Mouse (Mus musculus) lung, postnatal 25 days (tissue): Measurements from ENCODE around the gene Daam1.

Source experiments
- DNase-seq: peaks from one replicate; pipeline ENCODE4 v3.0.0; 2022; ENCODE audit warnings: low spot score

Daam1 gene

DNA sequence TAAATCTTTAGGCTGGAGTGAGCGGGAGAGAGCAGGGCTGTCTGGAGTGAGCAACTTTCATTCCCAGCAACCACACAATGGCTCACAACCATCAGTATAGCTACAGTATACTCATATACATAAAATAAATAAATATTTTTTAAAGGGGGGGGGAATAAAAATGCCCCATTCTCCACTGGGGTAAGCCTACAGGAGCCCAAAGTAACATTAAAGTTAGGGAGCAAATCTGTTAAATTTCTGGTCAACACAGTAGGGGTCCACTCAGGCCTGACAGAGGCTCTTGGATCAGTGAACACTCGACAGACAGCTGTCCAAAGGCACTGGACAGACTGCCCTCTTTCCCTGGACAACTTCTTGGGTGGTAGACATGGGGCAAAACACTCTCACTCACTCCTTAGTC lies 168.8 kb downstream of the Daam1 start:
- DNase-seq: no peak

DNA sequence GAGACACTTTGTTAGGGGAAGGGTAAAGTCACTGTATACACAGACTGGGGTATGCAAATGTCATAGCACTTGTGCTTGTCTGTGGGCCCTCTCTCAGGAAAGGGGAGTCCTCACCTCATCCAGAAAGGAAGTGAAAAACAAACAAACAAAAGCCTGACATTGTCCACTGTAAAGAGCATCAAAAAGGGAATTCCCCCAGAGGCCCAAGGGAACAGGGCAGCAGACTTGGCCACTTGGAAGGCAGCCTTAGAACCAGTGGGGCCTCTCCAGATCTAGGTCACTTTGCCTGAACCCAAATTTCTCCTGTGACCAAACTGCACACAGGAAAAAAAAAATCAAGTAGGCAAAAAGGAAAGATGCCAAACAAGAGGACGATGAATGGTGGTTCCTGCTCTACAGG lies 170.9 kb downstream of the Daam1 start:
- no peak for DNase-seq

DNA sequence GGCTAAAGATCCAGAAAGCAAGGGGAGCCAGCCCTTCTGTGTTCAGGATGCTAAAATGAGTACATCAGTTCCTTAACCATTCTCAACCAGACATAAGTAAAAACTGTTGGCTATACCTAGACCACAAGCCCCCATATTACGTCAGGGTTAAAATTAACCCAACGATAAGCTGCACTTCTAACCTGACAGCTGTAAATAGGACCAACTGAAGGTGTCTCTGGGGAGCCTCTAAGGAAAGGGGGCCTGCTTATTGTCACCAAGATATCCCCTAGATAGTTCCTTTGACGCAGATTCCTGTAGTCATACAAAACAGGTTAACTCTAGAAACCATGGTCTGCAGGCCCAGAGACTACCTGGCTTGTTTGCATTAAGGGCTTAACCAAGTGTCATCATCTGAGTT lies 174.4 kb downstream of the Daam1 start:
- no peak for DNase-seq

DNA sequence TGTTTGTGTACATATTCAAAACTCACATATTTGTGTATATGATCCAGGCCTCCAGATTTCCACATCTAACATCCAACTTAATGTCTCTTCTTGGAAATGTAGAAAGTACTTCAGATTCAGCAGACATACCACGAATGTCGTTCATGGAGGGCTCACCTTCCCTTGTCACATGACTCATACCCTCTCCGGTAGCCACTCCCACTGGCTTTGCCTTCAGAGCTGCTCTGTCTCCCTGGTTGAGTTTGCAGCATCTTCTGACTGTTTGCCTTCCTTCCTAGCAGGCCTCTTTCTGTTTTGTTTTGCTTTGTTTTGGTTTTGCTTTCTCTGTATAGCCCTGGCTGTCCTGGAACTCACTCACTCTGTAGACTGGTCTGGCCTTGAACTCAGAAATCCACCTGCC lies 176.8 kb downstream of the Daam1 start:
- DNase-seq: no peak

DNA sequence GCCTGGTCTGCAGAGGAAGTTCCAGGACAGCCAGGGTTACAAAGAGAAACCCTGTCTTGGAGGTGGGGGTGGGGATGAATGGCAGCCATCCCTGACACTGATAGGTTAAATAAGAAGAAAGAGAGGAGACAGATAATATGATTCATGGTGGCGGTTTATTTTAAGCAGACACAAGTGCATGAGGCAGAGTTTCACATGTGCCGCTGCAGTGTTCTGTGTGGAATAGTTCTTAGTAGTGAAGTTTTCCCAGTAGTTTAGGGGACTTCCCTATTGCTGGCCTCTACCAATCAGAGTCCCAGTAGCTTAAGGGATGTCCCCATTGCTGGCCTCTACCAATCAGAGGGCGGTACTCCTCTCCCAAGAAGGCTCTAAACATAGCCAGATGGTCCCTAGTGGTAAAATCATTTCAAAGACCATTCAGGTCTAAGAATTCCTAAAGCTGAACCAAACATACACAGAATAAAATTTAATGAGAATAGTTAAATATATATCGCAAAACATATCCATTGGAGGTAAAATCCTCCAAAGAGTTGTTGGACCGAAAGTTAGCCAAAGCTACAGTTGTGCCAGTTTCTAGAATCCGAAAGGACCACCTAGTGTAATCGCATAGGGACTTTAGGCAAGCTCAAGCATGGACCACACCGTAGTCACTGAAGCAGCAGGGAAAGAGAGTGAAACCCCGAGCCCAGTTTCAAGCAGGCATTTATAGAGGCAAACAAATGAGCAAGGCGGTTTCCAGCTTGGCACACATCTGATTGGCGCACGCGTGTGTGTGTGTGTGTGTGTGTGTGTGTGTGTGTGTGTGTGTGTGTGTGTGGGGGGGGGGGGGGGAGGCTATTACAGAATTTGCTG lies 178.4 kb downstream of the Daam1 start:
- no peak for DNase-seq

DNA sequence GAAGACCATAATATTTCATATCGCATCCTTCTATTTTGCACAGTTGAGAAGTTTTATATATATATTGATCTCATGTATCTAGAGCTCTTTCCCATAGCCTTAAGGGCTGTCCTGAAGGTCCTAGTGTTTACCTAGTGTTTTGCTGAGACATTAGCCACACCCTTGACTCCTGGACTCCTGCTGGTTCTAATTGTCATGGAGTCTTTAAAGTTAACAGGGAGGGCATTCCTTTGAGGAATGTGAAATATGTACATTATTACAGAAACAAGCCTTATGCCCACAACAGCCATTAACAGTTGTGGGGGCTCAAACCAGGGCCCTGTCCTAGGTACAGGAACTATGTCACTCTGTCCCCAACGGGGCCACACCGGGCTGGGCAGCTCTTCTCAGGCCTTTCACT lies 180.5 kb downstream of the Daam1 start:
- no peak for DNase-seq

DNA sequence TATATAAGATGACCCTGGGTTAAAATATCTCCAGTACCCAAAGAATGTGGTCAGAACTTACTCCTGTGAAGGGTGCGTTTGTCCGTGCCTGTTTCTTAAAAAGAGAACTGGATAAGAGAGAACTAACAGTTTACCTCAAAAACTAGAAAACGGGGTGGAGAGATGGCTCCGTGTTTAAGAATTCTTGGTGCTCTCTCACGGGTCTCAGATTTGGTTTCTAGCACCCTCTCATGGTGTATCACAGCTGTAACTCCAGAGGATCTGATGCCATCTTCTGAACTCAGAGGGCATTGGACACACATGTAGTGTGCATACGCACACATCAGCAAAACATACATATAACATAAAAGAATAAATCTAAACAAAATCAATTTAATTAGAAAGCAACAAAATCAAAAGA lies 181.2 kb downstream of the Daam1 start:
- no peak for DNase-seq

DNA sequence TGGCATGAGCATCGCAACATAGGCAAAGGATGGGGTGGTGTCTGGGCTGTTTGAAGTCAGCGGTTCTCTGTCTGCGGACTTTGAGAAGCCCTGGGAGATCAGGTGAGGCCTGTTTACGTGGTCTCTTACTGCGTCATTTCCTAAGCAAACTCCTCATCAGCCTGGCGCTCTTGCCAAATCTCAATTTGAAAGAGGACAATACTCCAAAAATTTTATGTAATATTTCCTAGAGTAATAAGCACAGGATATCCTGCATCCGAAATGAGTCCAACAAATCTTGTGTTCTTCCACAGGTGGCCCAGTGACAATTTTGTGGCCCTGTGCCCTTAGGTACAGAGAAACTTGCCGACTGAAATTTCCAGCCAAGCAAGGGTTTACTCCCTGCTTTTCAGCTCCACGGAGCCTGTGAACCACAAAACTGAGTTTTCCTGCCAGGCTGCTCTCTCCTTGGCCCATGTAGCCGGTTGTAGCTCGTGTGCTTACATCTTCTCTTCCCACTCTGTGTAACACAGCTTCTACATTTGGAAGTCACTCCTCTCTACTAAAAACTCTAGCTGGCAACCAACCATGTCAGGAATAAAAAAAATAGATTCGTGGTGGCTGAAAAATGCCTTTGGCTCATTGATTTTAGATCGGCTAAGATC lies 183.0 kb downstream of the Daam1 start:
- no peak for DNase-seq

DNA sequence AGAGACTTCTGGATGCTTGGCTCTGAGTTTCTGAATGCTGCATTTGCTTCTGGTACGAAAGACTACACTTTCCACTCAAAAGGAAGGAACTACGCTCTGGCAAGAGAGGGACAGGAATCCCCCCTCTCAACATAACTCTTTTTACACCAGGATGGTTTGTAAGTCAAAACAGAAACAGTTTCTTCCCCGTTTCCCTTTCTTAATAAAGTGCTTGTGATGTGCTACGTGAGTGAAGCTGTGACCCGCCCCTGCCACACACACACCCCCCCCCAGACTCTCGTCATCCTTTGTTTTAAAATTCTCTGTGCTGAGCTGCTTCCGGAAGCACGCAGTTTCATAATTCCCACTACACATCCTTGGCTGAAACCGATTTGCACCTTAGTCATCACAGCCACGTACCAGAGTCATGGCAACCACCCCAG lies 183.5 kb downstream of the Daam1 start:
- no peak for DNase-seq

DNA sequence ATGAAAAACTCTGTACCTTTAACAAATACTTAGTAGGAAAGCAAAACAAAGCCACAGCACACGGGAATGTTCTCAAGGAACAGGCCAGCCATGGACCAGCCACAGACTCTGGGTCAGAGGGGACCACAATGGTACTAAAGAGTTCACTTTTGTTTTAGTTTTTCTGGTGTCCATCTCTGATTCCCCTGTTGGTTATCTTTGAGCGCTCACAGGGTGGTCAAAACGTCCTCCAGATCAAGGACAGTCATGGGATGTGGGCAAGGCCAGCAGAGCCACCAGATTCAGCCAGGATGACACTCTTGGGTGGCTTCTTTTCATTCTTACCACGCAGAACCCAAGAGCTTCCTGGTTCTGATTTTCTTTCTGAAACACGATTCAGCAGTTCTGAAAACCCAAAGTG lies 184.4 kb downstream of the Daam1 start:
- DNase-seq: no peak

DNA sequence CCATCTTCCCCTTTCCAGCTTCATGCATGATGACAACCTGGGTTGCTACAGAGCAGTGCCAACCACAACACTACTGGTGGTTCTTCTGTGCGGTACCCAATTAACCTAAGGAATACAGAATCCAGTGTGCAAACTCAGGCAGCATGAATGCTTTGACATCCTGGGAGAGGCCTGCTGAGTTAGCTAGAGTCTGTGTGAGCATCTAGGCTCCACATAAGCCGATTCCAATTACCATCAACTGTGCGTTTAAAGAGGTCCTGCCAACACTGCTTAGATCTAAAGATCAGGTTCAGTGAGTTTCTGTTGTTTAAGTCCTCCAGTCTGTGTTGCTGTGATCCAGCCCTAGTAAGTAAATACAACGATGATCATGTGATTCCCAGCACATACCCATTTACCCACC lies 189.4 kb downstream of the Daam1 start:
- no peak for DNase-seq

DNA sequence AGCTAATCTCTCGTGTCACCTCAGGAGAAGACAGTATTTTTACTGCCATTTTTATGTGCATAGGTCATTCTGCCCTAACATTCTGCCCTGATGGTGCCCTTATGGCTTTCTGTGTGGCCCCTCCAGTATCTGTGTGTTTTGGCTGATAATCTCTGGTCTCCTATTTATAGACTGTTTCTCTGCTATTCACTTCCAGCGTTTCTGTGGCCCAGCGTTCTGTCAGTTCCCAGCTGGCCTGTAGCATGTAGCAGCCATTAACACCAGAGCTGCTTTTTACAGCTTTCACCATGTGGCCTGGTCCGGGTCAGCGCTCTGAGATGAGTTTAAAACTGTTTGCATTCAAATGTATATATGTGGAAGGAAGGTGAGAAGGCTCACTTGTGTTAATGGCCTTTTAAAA lies 190.7 kb downstream of the Daam1 start:
- DNase-seq: no peak

DNA sequence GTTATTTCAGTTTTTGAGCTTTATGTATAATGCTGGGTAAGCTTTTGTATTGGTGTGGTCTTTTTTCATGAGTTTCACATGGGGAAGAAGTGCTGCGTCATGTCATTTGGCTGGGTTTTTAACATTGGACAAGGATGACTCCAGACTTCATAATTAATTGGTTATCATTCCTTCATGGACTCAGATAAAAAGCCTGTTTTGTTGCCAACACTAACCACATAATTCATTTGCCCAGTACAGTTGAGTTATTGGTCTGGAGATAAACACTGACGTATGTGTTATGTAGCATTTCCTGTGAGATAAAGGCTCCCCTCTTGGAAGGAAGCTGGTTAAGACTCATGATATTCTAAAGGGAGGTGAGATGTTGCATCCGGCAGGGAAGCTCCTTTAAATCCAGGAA lies 191.9 kb downstream of the Daam1 start:
- no peak for DNase-seq

DNA sequence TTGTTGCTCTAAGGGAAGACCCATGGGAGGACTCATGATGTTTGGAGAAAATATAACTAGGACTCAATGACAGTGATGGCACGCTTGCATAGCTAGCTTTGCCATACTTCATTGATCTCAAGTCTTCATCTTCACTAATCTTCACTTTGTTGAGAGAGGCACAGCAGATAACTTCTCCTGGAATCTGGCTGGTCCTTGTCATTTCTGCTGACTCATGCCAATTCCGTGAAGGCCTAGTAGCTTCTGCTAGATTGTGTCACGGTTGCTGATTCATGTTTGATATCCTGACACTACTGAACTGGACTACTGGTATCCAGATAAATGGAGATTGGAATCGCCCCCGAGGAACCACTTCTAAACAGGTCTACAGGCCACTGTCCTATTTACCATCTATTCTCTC lies 192.7 kb downstream of the Daam1 start:
- DNase-seq: no peak

DNA sequence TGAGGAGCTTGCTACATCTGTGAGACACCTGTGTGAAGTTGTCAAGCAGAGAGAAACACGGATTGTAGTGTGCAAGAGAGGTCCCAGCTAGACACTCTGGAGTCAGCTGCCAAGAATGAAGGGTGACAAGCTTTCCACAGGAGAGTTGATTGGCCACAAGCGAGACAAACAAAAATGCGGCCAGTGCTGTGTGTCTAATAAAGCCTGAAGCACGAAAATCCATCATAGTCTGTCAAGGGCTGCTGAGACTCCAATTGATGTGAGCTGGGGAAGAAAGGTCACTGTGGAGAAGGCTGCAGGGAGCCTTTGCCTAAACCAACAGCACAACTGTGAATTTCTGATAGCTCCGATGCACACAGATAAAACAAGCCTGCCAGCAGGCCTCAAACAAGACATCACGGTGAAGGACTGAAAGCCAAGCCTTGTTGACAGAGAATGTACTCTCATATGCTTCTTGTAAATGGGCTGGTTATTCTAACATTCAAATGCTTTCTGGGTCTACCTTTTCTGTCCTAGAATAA lies 194.5 kb downstream of the Daam1 start:
- DNase-seq: no peak

DNA sequence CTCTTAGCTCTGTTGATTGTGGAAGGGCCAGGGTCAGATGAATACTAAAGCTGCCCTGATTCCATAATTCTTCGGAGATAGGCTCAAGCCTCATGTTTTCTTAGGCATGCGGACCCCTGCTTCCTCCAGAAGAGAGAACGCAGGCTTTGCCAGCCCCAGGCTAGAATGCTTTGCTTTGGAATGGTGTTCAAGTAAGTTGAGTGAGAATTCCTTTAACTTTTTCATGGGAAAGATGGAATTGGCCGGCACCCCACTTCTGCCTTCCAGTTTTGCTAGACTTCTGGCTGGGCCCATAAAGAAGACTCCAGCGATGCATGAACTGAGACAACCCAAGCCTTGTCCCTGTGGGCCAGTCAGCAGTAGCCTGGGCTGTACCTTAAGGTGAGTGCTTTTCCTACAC lies 200.3 kb downstream of the Daam1 start:
- no peak for DNase-seq

DNA sequence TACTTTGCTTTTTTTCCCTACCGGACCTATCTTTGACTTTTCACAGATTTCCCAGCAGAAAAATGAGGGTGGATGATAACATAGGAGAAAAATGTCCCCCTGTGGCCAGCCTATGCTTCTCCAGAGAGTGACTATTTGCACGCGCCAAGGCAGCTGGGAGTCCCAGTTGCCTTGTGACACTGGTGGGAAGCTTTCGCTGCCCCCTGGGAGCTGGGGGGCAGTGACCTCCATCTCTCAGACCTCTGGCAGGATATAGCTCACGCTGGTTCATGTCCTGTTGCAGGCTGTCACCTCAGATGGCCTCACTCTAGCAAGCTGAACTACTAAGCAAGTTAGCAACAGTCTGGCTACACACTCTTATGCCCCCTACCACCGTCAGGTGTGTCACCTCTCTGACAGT lies 200.9 kb downstream of the Daam1 start:
- no peak for DNase-seq

DNA sequence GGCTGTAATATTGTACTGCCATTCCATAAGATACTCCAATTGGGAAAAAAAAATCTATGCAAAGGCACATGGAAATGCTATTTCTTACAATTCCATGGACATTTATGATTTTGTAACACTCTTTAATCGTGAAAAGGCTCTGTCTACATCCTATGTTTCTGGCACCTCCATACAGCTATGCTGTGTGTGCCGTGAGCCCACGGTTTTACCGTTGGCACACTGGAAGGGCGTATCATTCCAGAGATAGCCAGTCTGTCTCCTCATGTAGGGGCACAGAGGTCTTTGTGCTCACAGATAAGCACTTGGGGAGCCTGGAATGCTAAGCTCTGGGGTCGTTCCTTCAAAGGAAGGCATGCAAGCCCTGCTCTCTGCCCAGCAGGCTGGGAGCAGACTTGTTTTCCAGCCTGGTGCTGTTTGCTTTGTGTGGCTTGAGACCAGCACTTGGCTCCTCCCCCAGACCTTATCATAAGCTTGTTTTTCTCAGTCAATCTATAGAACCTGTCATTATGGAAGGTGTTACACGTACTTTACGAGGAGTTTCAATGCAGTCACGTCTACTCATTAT lies 205.3 kb downstream of the Daam1 start:
- DNase-seq: no peak

DNA sequence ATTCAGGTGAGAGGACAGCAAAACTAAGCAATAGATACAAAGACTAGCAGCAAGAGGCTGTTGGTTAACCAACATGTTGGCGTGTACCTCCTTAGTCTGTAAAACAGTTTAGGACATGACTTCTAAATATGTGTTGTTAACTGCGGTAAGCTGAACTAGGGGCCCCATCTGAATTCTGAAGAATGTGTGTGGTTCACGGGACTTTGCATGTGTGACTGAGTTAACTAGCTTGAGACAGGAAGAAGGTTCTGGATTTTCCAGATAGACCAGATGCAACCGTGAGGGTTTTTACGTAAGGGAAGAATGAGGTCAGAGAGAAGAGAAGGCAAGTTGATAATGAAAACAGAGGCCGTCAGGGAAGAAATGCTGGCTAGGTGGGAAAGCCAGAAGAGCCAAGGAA lies 206.2 kb downstream of the Daam1 start:
- no peak for DNase-seq

DNA sequence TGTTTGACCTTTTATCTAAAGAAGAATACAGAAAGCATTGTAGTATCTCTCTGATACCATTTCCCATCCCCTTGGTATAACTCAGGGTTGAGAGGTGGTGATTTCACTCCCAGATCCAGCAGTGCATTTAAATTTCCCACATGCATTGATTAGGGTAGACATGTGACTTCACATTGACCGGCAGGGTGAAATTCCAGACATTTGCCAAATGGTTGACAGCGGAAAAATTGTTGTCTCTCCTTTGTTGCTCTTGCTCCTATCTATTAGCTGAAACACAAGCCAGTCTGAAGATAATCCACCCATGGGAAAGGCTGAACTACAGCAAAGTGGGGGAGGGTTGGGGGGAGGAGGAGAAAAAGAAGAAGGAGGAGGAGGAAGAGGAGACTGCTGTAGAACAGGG lies 208.0 kb downstream of the Daam1 start:
- no peak for DNase-seq

DNA sequence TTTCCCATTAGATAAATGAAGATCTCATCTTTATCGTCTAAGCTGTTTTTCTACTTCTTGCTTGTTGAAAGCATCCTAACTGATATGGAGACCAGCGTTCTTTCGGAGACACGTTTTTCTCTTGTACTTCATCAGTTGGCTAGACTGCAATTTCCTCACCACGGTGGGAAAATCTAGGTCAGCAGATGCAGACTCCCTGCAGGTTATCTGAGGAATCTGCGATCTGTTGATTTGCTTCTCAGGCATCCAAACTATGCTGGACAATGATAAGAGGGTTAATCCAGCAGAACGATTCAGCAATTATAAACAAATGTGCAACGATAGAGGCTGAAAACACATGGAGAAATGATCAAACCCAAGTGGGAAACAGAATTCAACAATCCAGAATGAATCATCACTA lies 208.6 kb downstream of the Daam1 start:
- no peak for DNase-seq

DNA sequence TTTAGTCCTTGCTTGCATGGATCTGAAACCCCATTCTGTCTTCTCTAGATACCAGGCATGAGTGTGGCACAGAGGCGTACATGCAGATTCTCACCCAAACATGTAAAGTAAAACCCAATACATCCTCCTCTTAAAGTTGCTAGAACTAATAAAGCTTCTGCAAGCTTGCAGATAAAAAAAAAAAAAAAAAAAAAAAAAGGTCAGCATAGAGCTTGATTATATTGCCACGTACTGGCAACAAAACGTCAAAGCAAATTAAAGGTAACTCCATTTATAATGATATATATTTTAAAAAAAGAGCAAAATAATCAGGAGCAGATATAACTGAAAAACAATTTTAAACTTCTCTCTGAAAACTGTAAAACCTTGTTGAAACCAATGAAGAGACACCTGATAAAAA lies 210.4 kb downstream of the Daam1 start:
- no peak for DNase-seq
